Mouse (Mus musculus): ENCODE results near the gene Tcp11l1. TPM values are rescaled to one million over a fixed set of nuclear protein-coding genes. Genes with fewer than 3 reads are reported as not detected.

The Tcp11l1 gene
- total RNA-seq, 2 experiments from 2014 or later: 5.7 to 6.2 TPM

- intact Hi-C loops (cut with DNase I): no loop called here
- DNase-seq: no peak
Measured at GRCm38 (mm10) chr2:104614786-104615185, 97.2 kb downstream of the Tcp11l1 start.

Other genes with a start within 250 kb of the Tcp11l1 start
- gene Hipk3, start 217.7 kb downstream of the Tcp11l1 start, total RNA-seq (2021): 100 to 1,000 TPM; 178 to 179 TPM
- 10 to 100 TPM; 16.4 to 18.3 TPM for gene Cstf3, start 121.6 kb downstream of the Tcp11l1 start, total RNA-seq (2021)
- not detected for gene Pin1rt1, start 4.2 kb upstream of the Tcp11l1 start, total RNA-seq (2021)
- gene Depdc7, start 30.7 kb upstream of the Tcp11l1 start, total RNA-seq (2021): 1 to 10 TPM; 1.4 to 1.6 TPM
- 10 to 100 TPM; 23.4 to 25.1 TPM for gene Qser1, start 104.6 kb upstream of the Tcp11l1 start, total RNA-seq (2021)
- gene Prrg4, start 137.7 kb upstream of the Tcp11l1 start, total RNA-seq (2021): 1 to 10 TPM; 1.5 to 2.0 TPM
- 1 to 10 TPM; 3.2 to 4.9 TPM for gene Ccdc73, start 155.6 kb upstream of the Tcp11l1 start, total RNA-seq (2021)

All from heart, postnatal 14 days (tissue).